Mouse (Mus musculus): ENCODE data around the gene Ginm1. TPM values are rescaled to one million over a fixed set of nuclear protein-coding genes. Genes with fewer than 3 reads are reported as not detected.

The Ginm1 gene
- polyA plus RNA-seq, 1 experiment from 2014 or later, result 75.2 TPM

- in situ Hi-C loops (cut with MboI; ENCODE audit: low pct_unique_long_range_greater_than_20kb), result loop anchor here (25.0 kb wide), 1 partner anchor 696 kb away; the partner anchor contains the start of gene Ust
- no peaks in the 10 kb centered on the region for H3K27me3 ChIP-seq
- DNase-seq (ENCODE audit: low read depth, low spot score), result no peak
- ChIA-PET POLR2A (no interaction called here), CTCF (interaction anchor here (1.4 kb wide), 1 partner anchor 18 kb away, joined by 4 read pairs; no protein-coding TSS in a partner anchor)
- TF ChIP-seq CTCF (IDR thresholded peaks at IDR 0.05), result no peak
- ATAC-seq, result no peak
Measured at GRCm38 (mm10) chr10:7816476-7816875, 23.9 kb upstream of the Ginm1 start.

DNA sequence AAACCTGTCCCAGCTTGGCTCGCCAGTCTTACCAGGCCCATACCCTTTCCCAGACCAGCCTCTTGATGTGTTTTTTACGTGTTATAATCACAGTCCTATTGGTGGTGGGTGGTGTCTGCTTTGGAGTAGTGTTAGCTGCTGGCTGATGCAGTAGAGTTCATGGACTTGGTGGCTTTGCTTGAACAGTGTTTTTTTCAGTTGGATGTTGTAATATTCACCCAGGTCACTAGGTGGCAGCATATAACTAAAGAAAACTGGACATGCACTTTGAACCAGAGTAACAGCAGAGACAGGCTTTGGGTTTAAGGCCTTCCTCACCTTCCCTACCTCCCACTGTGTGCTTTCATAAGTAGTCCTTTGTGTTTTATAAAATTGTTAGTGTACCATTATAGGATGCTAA lies 17.3 kb upstream of the Ginm1 start:
- POLR2A ChIA-PET, result no interaction called here
- peak; percentile 67 for ATAC-seq
- in situ Hi-C loops (cut with MboI; ENCODE audit: low pct_unique_long_range_greater_than_20kb), result loop anchor here (5.0 to 25.0 kb wide), 2 partner anchors 427 to 702 kb away; partner anchors contain the start of gene Ust
- peak; percentile 25 for DNase-seq (ENCODE audit: low read depth, low spot score)
- peak; percentile 76 for TF ChIP-seq CTCF (IDR thresholded peaks at IDR 0.05)
- H3K27me3 ChIP-seq, result no peaks in the 10 kb centered on the region
- CTCF ChIA-PET, result interaction anchor here (0.8 to 1.0 kb wide), 3 partner anchors 9 to 430 kb away, joined by 3 read pairs; no protein-coding TSS in a partner anchor

DNA sequence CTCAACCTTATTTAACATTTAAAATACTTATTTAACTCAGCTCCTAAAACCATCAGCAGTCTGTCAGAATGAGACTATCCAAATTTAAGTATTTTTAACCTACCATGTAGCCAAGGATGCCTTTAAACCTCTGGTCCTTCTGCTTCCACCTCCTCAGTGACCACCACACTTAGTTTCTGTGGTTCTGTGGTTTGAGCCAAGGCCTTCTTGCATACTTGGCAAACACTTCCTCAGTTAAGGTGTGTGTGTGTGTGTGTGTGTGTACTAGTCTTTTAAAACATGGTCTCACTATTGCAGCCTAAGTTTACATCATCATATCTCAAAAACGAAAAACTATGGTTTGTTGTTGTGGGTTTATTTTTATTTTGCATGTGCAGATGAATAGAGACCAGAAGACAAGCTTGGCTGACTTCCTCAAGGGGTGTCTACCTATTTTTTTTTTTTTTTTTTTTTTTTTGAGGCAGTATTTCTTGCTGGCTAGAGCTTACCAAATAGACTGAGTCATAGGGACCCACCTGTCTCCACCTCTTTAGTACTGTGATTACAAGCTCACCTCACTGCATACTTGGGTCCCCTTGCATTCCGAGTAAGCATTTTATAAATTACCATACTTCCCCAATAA lies 10.0 kb upstream of the Ginm1 start:
- ATAC-seq, result no peak
- in situ Hi-C loops (cut with MboI; ENCODE audit: low pct_unique_long_range_greater_than_20kb), result loop anchor here (25.0 kb wide), 1 partner anchor 710 kb away; the partner anchor contains the start of gene Ust
- CTCF ChIA-PET, result interaction anchor here (1.0 kb wide), 1 partner anchor 10 kb away, joined by 3 read pairs; the partner anchor contains the start of genes Ginm1 and Ppil4

GRCm38 (mm10) chr10:7801258-7801657 lies 8.6 kb upstream of the Ginm1 start:
- POLR2A ChIA-PET, result no interaction called here
- no peak for DNase-seq (ENCODE audit: low read depth, low spot score)
- no peaks in the 10 kb centered on the region for H3K27me3 ChIP-seq
- CTCF ChIA-PET, result no interaction called here
- in situ Hi-C loops (cut with MboI; ENCODE audit: low pct_unique_long_range_greater_than_20kb), result loop anchor here (25.0 kb wide), 1 partner anchor 711 kb away; the partner anchor contains the start of gene Ust
- no peak for TF ChIP-seq CTCF (IDR thresholded peaks at IDR 0.05)
- no peak for ATAC-seq

More for the DNA sequence above, 10.0 kb upstream of the Ginm1 start:
- no peak for DNase-seq (ENCODE audit: low read depth, low spot score)
- POLR2A ChIA-PET, result no interaction called here
- H3K27me3 ChIP-seq, result no peaks in the 10 kb centered on the region
- TF ChIP-seq CTCF (IDR thresholded peaks at IDR 0.05), result no peak

GRCm38 (mm10) chr10:7792254-7792750 lies 322 bp downstream of the Ginm1 start:
- no peak for DNase-seq (ENCODE audit: low read depth, low spot score)
- TF ChIP-seq CTCF (IDR thresholded peaks at IDR 0.05), result no peak
- no peaks in the 10 kb centered on the region for H3K27me3 ChIP-seq
- ATAC-seq, result peak; percentile 29
- in situ Hi-C loops (cut with MboI; ENCODE audit: low pct_unique_long_range_greater_than_20kb), result loop anchor here (25.0 kb wide), 1 partner anchor 1980 kb away; the partner anchor contains the start of genes Fbxo5 and Mtrf1l
- CTCF ChIA-PET, result interaction anchor here (0.7 kb wide), 1 partner anchor 16 kb away, joined by 3 read pairs; no protein-coding TSS in a partner anchor
- POLR2A ChIA-PET, result interaction anchor here (0.7 to 0.9 kb wide), 2 partner anchors 11 to 20 kb away, joined by 3 read pairs; no protein-coding TSS in a partner anchor

GRCm38 (mm10) chr10:7787319-7787718 lies 5.3 kb downstream of the Ginm1 start:
- DNase-seq (ENCODE audit: low read depth, low spot score) (no peak), ATAC-seq (no peak)
- in situ Hi-C loops (cut with MboI; ENCODE audit: low pct_unique_long_range_greater_than_20kb), result loop anchor here (25.0 kb wide), 1 partner anchor 1975 kb away; the partner anchor contains the start of genes Fbxo5 and Mtrf1l
- H3K27me3 ChIP-seq, result no peaks in the 10 kb centered on the region
- CTCF ChIA-PET, result interaction anchor here (1.2 kb wide), 1 partner anchor 9 kb away, joined by 3 read pairs; no protein-coding TSS in a partner anchor
- POLR2A ChIA-PET, result no interaction called here
- no peak for TF ChIP-seq CTCF (IDR thresholded peaks at IDR 0.05)

- DNase-seq (ENCODE audit: low read depth, low spot score) (no peak), ATAC-seq (no peak)
- in situ Hi-C loops (cut with MboI; ENCODE audit: low pct_unique_long_range_greater_than_20kb), result loop anchor here (25.0 kb wide), 1 partner anchor 1969 kb away; the partner anchor contains the start of genes Fbxo5 and Mtrf1l
- no peak for TF ChIP-seq CTCF (IDR thresholded peaks at IDR 0.05)
- no peaks in the 10 kb centered on the region for H3K27me3 ChIP-seq
- CTCF ChIA-PET, result no interaction called here
- POLR2A ChIA-PET, result interaction anchor here (0.6 kb wide), 1 partner anchor 11 kb away, joined by 3 read pairs; the partner anchor contains the start of gene Ginm1
Measured at GRCm38 (mm10) chr10:7781214-7781613, 11.4 kb downstream of the Ginm1 start.

GRCm38 (mm10) chr10:7780238-7781176 lies 12.1 kb downstream of the Ginm1 start:
- CTCF ChIA-PET, result no interaction called here
- DNase-seq (ENCODE audit: low read depth, low spot score) (peak; percentile 35), ATAC-seq (peak; percentile 91)
- POLR2A ChIA-PET, result interaction anchor here (0.6 kb wide), 1 partner anchor 12 kb away, joined by 3 read pairs; the partner anchor contains the start of gene Ginm1
- H3K27me3 ChIP-seq, result no peaks in the 10 kb centered on the region
- in situ Hi-C loops (cut with MboI; ENCODE audit: low pct_unique_long_range_greater_than_20kb), result loop anchor here (25.0 kb wide), 1 partner anchor 1968 kb away; the partner anchor contains the start of genes Fbxo5 and Mtrf1l
- no peak for TF ChIP-seq CTCF (IDR thresholded peaks at IDR 0.05)

DNA sequence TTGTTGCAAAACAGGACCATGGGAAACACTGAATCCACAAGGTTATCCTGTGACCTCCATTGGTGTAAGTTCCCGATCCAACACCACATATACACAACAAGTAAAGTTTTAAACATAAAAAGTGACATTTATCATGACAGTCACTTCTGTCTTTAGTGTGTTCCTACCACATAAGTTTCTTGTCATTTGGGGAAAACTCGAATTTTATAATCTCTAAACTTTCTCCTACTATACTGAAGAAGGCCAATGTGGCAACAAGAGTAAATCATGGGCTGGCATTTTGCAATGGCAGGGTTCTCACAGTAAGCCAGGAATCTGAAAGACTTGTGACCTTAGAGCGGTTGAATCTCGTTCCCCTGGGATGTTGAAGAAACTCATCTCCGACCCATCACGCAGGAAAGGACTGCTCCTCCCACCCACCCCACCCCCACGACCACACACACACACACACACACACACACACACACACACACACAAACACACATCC lies 12.8 kb downstream of the Ginm1 start:
- ATAC-seq (no peak), DNase-seq (ENCODE audit: low read depth, low spot score) (no peak)
- in situ Hi-C loops (cut with MboI; ENCODE audit: low pct_unique_long_range_greater_than_20kb), result loop anchor here (25.0 kb wide), 1 partner anchor 1967 kb away; the partner anchor contains the start of genes Fbxo5 and Mtrf1l
- no peaks in the 10 kb centered on the region for H3K27me3 ChIP-seq
- TF ChIP-seq CTCF (IDR thresholded peaks at IDR 0.05), result no peak
- ChIA-PET CTCF (no interaction called here), POLR2A (no interaction called here)

Measured in Patski (cell line).